Mouse (Mus musculus) stomach, embryonic 16.5 days (tissue): ENCODE measurements around the gene Psip1. TPM values are rescaled to one million over a fixed set of nuclear protein-coding genes. Genes with fewer than 3 reads are reported as not detected.
"Not testable (repeated sequence)": the region's sequence is repeated elsewhere in the genome, so short reads cannot be mapped to it uniquely, and the experiment has no call there.

Experiments used
- ATAC-seq: fragments of 200-750 bp; cut with Nextera tagmentation; 2 replicates; pipeline ENCODE4 v1.8.0; 2017; ENCODE audit warnings: moderate number of reproducible peaks, moderate TSS enrichment; ENCODE audit not compliant: insufficient read depth, low FRiP score
- H3K27ac ChIP-seq: fragments of 300-500 bp; sonication (generic); 2 replicates; pipeline ENCODE4 v1.5.1; 2014; ENCODE audit warnings: low read length
- H3K27me3 ChIP-seq: fragments of 300-500 bp; sonication (generic); 2 replicates; pipeline ENCODE4 v1.6.1; 2014; ENCODE audit warnings: low read length, control low read depth, mixed read lengths; ENCODE audit not compliant: control insufficient read depth, insufficient read depth
- H3K36me3 ChIP-seq: fragments of 300-500 bp; sonication (generic); 2 replicates; pipeline ENCODE4 v1.6.1; 2014; ENCODE audit warnings: low read length; ENCODE audit not compliant: control insufficient read depth, insufficient read depth
- H3K4me1 ChIP-seq: fragments of 300-500 bp; sonication (generic); 2 replicates; pipeline ENCODE4 v1.6.1; 2014; ENCODE audit warnings: low read length, control low read depth, mixed read lengths; ENCODE audit not compliant: control insufficient read depth, insufficient read depth
- H3K4me2 ChIP-seq: fragments of 300-500 bp; sonication (generic); 2 replicates; pipeline ENCODE4 v1.6.1; 2014; ENCODE audit warnings: low read depth, low read length, mixed read lengths
- H3K4me3 ChIP-seq: fragments of 300-500 bp; sonication (generic); replicated peaks from 2 replicates; pipeline ENCODE4 v1.5.1; 2014; ENCODE audit warnings: mild to moderate bottlenecking, low read length
- H3K9ac ChIP-seq: fragments of 300-500 bp; sonication (generic); 2 replicates; pipeline ENCODE4 v1.6.1; 2014; ENCODE audit warnings: low read length
- H3K9me3 ChIP-seq: fragments of 300-500 bp; sonication (generic); replicated peaks from 2 replicates; pipeline ENCODE4 v1.6.1; 2016; ENCODE audit warnings: low read length, control low read depth; ENCODE audit not compliant: control insufficient read depth
- WGBS: fragments of 180-500 bp; shearing (Covaris S2); extraction: QIAGEN DNeasy Blood & Tissue Kit; methylation state at CpG from one replicate; pipeline ENCODE4 v1.1.7; 2014; 5-methylcytosine and 5-hydroxymethylcytosine counted together
- polyA plus RNA-seq: library from polyadenylated mRNA; unstranded; fragments of >200 nt; fragmentation: Nextera tagmentation; extraction: Ambion mirVana; gene quantifications from 2 replicates; pipeline ENCODE4 v1.2.1, GENCODE M21; 2015

Gene Psip1
- polyA plus RNA-seq, 1 experiment from 2014 or later: 72.9 TPM

GRCm38 (mm10) chr4:83524843-83525689 is 38.8 kb upstream of the Psip1 start, which contains the start of gene Ccdc171:
TSS of gene Ccdc171 (plus strand) at chr4:83525545.
- ATAC-seq: peak; percentile 97

GRCm38 (mm10) chr4:83524456-83524842 is 38.2 kb upstream of the Psip1 start:
- ATAC-seq: no peak
- Histone ChIP-seq H3K36me3 (no peaks in the 10 kb centered on the region), H3K9me3 (no peaks in the 10 kb centered on the region), H3K4me1 (peaks cover 3% of the 10 kb centered on the region; the same call in 1 of the 2 replicates), H3K9ac (peak overlapping the region; percentile 82), H3K27ac (peak overlapping the region; percentile 94), H3K4me3 (peak overlapping the region; percentile 78), H3K27me3 (no peaks in the 10 kb centered on the region), H3K4me2 (peak overlapping the region; percentile 62)
- WGBS: 8% methylated on average over 6 of the region's 6 CpGs

More at GRCm38 (mm10) chr4:83524843-83525689, 38.8 kb upstream of the Psip1 start, which contains the start of gene Ccdc171:
- Histone ChIP-seq H3K36me3 (no peaks in the 10 kb centered on the region), H3K27me3 (no peaks in the 10 kb centered on the region), H3K9me3 (no peaks in the 10 kb centered on the region), H3K4me1 (peaks cover 3% of the 10 kb centered on the region; the same call in 1 of the 2 replicates), H3K4me3 (peak within 1 kb of the TSS; percentile 78), H3K27ac (peak within 1 kb of the TSS; percentile 94), H3K4me2 (peak within 1 kb of the TSS; percentile 94), H3K9ac (peak within 1 kb of the TSS; percentile 92)
- under 1% methylated on average over 73 of the region's 73 CpGs for WGBS

GRCm38 (mm10) chr4:83522066-83522465 is 35.8 kb upstream of the Psip1 start:
- ATAC-seq: no peak
- H3K4me2 ChIP-seq: no peak overlapping the region
- H3K9ac ChIP-seq: no peak overlapping the region
- H3K4me3 ChIP-seq: no peak overlapping the region
- 36% methylated on average over 5 of the region's 5 CpGs for WGBS
- no peak overlapping the region for H3K27ac ChIP-seq
- peaks cover 3% of the 10 kb centered on the region; the same call in 1 of the 2 replicates for H3K4me1 ChIP-seq
- H3K9me3 ChIP-seq: no peaks in the 10 kb centered on the region
- no peaks in the 10 kb centered on the region for H3K27me3 ChIP-seq
- no peaks in the 10 kb centered on the region for H3K36me3 ChIP-seq

DNA sequence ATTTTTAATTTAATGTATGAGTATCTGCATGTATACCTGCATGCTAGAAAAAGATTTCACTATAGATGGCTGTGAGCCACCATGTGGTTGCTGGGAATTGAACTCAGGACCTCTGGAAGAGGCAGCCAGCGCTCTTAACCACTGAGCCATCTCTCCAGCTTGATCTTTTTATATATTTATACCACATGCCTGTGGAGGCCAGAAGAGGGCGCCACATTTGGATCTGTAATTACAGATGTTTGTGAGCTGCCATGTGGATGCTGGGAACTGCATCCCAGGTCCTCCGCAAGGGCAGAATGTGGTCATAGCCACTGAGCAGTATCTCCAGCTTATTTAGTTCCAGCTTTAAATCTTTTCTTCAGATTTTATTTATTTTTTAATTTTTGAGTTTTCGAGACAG is 34.0 kb upstream of the Psip1 start:
- H3K9ac ChIP-seq: no peak overlapping the region
- 77% methylated on average over 4 of the region's 4 CpGs for WGBS
- no peaks in the 10 kb centered on the region for H3K9me3 ChIP-seq
- H3K4me1 ChIP-seq: peaks cover 3% of the 10 kb centered on the region; the same call in 1 of the 2 replicates
- H3K27me3 ChIP-seq: no peaks in the 10 kb centered on the region
- no peaks in the 10 kb centered on the region for H3K36me3 ChIP-seq
- H3K4me2 ChIP-seq: no peak overlapping the region
- H3K27ac ChIP-seq: no peak overlapping the region
- ATAC-seq: no peak
- H3K4me3 ChIP-seq: no peak overlapping the region

- no peak overlapping the region for H3K4me3 ChIP-seq
- no peaks in the 10 kb centered on the region for H3K27me3 ChIP-seq
- H3K4me1 ChIP-seq: peaks cover 3% of the 10 kb centered on the region; the same call in 1 of the 2 replicates
- no peaks in the 10 kb centered on the region for H3K36me3 ChIP-seq
- no peak overlapping the region for H3K4me2 ChIP-seq
- no peak overlapping the region for H3K9ac ChIP-seq
- no peak overlapping the region for H3K27ac ChIP-seq
- no peak for ATAC-seq
- no peaks in the 10 kb centered on the region for H3K9me3 ChIP-seq
Observed at GRCm38 (mm10) chr4:83519807-83520206, 33.5 kb upstream of the Psip1 start.

DNA sequence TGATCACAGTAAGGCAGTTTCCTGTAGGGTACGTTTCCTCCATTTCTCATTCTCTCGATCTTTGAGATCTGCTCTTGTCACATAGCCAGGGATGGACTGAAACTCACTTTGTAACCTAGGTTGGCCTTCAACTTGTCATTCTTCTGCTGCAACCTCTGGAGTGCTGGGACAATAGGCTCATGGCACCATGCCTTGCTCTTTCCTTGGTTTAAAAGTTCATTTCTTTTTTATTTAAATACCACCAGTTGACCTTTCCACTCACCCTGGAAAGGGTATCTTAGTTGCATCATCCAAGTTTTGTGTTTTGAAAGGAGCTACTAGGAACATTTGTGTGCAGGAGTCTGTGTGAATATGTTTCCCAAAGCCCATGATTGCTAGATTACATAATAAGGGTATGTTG is 32.9 kb upstream of the Psip1 start:
- no peaks in the 10 kb centered on the region for H3K9me3 ChIP-seq
- no peak for ATAC-seq
- no peaks in the 10 kb centered on the region for H3K27me3 ChIP-seq
- H3K4me3 ChIP-seq: no peak overlapping the region
- H3K27ac ChIP-seq: no peak overlapping the region
- H3K4me2 ChIP-seq: no peak overlapping the region
- 84% methylated on average over 2 of the region's 2 CpGs for WGBS
- no peaks in the 10 kb centered on the region for H3K36me3 ChIP-seq
- no peak overlapping the region for H3K9ac ChIP-seq
- no peaks in the 10 kb centered on the region for H3K4me1 ChIP-seq

DNA sequence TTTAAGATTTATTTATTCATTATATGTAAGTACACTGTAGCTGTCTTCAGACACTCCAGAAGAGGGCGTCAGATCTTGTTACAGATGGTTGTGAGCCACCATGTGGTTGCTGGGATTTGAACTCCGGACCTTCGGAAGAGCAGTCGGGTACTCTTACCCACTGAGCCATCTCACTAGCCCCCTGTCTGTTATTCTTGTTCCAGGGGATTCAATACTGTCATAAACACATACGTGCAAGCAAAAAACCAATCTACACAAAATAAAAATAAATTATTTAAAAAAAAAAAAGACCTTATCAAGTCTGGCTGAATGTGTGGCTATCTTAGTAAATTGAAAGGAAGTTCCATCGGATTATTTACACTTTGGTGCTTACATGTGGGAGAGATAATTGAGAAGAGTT is 29.9 kb upstream of the Psip1 start:
- H3K27me3 ChIP-seq, H3K4me1 ChIP-seq, H3K4me2 ChIP-seq, H3K4me3 ChIP-seq, H3K27ac ChIP-seq, H3K9me3 ChIP-seq, H3K36me3 ChIP-seq, H3K9ac ChIP-seq, ATAC-seq: not testable (repeated sequence)
- WGBS: 89% methylated on average over 5 of the region's 6 CpGs

GRCm38 (mm10) chr4:83514976-83515669 is 28.9 kb upstream of the Psip1 start:
- Histone ChIP-seq H3K9ac (no peak overlapping the region), H3K27me3 (no peaks in the 10 kb centered on the region), H3K4me3 (no peak overlapping the region), H3K4me1 (no peaks in the 10 kb centered on the region), H3K27ac (no peak overlapping the region), H3K4me2 (no peak overlapping the region), H3K9me3 (no peaks in the 10 kb centered on the region), H3K36me3 (no peaks in the 10 kb centered on the region)
- WGBS: 81% methylated on average over 10 of the region's 10 CpGs
- ATAC-seq: no peak

GRCm38 (mm10) chr4:83514183-83514582 is 27.9 kb upstream of the Psip1 start:
- H3K9ac ChIP-seq: no peak overlapping the region
- WGBS: 77% methylated on average over 1 of the region's 1 CpGs
- no peak for ATAC-seq

More at GRCm38 (mm10) chr4:83514183-83514582, 27.9 kb upstream of the Psip1 start:
- Histone ChIP-seq H3K27me3 (no peaks in the 10 kb centered on the region), H3K36me3 (no peaks in the 10 kb centered on the region), H3K27ac (no peak overlapping the region), H3K9me3 (no peaks in the 10 kb centered on the region), H3K4me3 (no peak overlapping the region), H3K4me1 (no peaks in the 10 kb centered on the region), H3K4me2 (no peak overlapping the region)
